Mouse (Mus musculus) liver, postnatal 0 days (tissue): ENCODE measurements at regions not wholly inside any gene's neighbourhood (a gene's known extent, or its start where the extent isn't known, plus 50 kb on each side); places are given as distances from the start of the nearest gene placed in this dataset.

Experiments used
- CTCF ChIP-seq: sonication (generic); IDR thresholded peaks from 2 replicates; pipeline ENCODE4 v1.5.1; 2016; ENCODE audit warnings: antibody characterized with exemption, low read depth
- EP300 ChIP-seq: IDR thresholded peaks from 2 replicates; pipeline ENCODE4 v1.6.1; 2016; ENCODE audit warnings: antibody characterized with exemption, low read depth, mild to moderate bottlenecking

DNA sequence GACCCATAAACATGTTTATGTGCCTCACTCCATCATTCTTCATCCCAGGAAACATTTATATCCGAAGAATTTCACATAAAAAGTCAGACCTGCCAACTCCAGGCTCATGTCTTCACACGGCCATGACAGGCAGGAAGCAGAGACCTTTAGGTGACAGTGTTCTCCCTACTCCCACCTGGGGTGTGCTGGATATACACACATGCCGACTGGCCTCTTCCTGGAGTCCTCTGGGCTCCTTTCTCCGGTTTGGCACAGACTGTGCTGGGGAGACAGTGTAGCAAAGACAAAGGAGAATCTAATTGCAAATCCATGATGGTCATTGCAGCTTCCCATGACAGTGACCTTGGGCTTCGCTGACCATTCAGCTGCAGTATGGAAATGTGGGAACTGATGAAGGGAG lies 480.1 kb downstream of the Rnf144a start:
- no peak for TF ChIP-seq EP300
- no peak for TF ChIP-seq CTCF
